In the genomic region with DNA sequence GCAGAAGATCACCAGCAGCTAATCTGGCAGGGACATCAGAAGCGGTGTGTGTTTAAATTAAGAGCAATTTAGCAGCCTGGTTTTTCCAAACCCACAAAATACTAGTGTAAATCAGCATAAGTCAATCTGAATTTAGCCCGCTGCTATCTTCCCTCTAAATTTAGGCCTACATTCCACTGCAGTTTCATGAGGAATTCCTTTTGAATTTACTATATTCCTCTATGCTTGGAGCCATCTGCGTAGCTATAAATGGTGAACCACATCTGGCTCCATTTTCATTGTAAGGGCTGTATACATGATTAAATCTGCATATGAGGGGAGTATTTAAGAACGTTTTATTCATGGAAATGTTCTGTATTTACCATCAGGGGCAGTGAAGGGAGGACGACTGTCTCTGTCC, we compare ENCODE assay signal across 32 mouse cellular contexts. TPM values are rescaled to one million over a fixed set of nuclear protein-coding genes. Genes with fewer than 3 reads are reported as not detected.
DNase-seq lines count a peak whose midpoint lies in the region; ATAC-seq and TF ChIP-seq lines count a peak whose summit lies in the region.
"Had no signal": no experiment of that assay in that cellular context is flagged by ENCODE, and none has a peak within 500 bp of the region (broad histone marks: within the 10 kb centered on the region; RNA-seq: fewer than 3 reads in every experiment).

No protein-coding gene starts in this region.

- no peak overlapping the region for H3K4me2 ChIP-seq in forebrain, postnatal 0 days (ENCODE audit: low read depth)
- H3K4me2 ChIP-seq in embryonic facial prominence, embryonic 15.5 days (replicated peaks): no peak overlapping the region
- H3K4me2 ChIP-seq: heart, embryonic 15.5 days; hindbrain, embryonic 12.5 days; intestine, embryonic 15.5 days; liver, embryonic 15.5 days; midbrain, embryonic 13.5 days; neural tube, embryonic 13.5 days had no signal

- TF ChIP-seq CTCF in forebrain, postnatal 0 days (IDR thresholded peaks at IDR 0.05; ENCODE audit: low read depth): no peak
- TF ChIP-seq CTCF in MEL (IDR thresholded peaks at IDR 0.05 in 2 of 3, conservative IDR thresholded peaks at IDR 0.05 in 1 of 3; ENCODE audit: control insufficient read depth in 1 of 3, insufficient read depth in 1 of 3, low read depth in 2 of 3, low read length in 3 of 3, poor library complexity in 1 of 3, severe bottlenecking in 1 of 3): no peak

- no peaks in the 10 kb centered on the region for H3K27me3 ChIP-seq in forebrain, postnatal 0 days (ENCODE audit: insufficient read depth, low read length)
- H3K27me3 ChIP-seq in forebrain, embryonic 10.5 days (ENCODE audit: poor library complexity, severe bottlenecking): no peaks in the 10 kb centered on the region
- no peaks in the 10 kb centered on the region for H3K27me3 ChIP-seq in MEL (ENCODE audit: control insufficient read depth in 1 of 2, insufficient read depth in 2 of 2, low read length in 2 of 2)
- H3K27me3 ChIP-seq in embryonic facial prominence, embryonic 15.5 days: no peaks in the 10 kb centered on the region
- H3K27me3 ChIP-seq: heart, embryonic 15.5 days; hindbrain, embryonic 12.5 days; intestine, embryonic 15.5 days; liver, embryonic 15.5 days; midbrain, embryonic 13.5 days; neural tube, embryonic 13.5 days had no signal

- TF ChIP-seq POLR2A in MEL (IDR thresholded peaks at IDR 0.05; ENCODE audit: control insufficient read depth in 1 of 2, insufficient read depth in 1 of 2, low read depth in 1 of 2, low read length in 2 of 2, poor library complexity in 1 of 2): no peak

- H3K4me1 ChIP-seq in forebrain, postnatal 0 days (ENCODE audit: insufficient read depth): peaks cover 9% of the 10 kb centered on the region; the same call in 1 of the 2 replicates
- no peaks in the 10 kb centered on the region for H3K4me1 ChIP-seq in forebrain, embryonic 10.5 days
- peaks cover 22 to 33% of the 10 kb centered on the region in 2 experiments for H3K4me1 ChIP-seq in MEL (ENCODE audit: control insufficient read depth in 1 of 2, insufficient read depth in 2 of 2, low read length in 2 of 2)
- H3K4me1 ChIP-seq in embryonic facial prominence, embryonic 15.5 days: peaks cover 32% of the 10 kb centered on the region
- H3K4me1 ChIP-seq: hindbrain, embryonic 12.5 days; intestine, embryonic 15.5 days; liver, embryonic 15.5 days; midbrain, embryonic 13.5 days; neural tube, embryonic 13.5 days had no signal

- H3K4me3 ChIP-seq in forebrain, postnatal 0 days (ENCODE audit: low read depth, low read length): no peak overlapping the region
- H3K4me3 ChIP-seq in forebrain, embryonic 10.5 days: no peak overlapping the region
- H3K4me3 ChIP-seq in MEL (ENCODE audit: control insufficient read depth in 1 of 2, insufficient read depth in 1 of 2, low read depth in 2 of 2, low read length in 2 of 2): no peak overlapping the region
- no peak overlapping the region for H3K4me3 ChIP-seq in embryonic facial prominence, embryonic 15.5 days (replicated peaks)
- H3K4me3 ChIP-seq: heart, embryonic 10.5 days; heart, embryonic 15.5 days; hindbrain, embryonic 12.5 days; intestine, embryonic 15.5 days; liver, embryonic 15.5 days; midbrain, embryonic 13.5 days; neural tube, embryonic 13.5 days had no signal

- peak; percentile 54 for DNase-seq in forebrain, postnatal 0 days
- no peak for DNase-seq in forebrain, embryonic 10.5 days (ENCODE audit: extremely low spot score, low spot score)
- peak; percentile 49 for DNase-seq in MEL (ENCODE audit: low read depth, low spot score)
- peak; percentile 55 for DNase-seq in brain, adult 2 months (ENCODE audit: low read depth, low spot score)
- DNase-seq in cerebellum, postnatal 14 days: no peak
- DNase-seq in adrenal gland, adult 8-10 months: no peak
- DNase-seq: adrenal gland, adult 2 months; B cell, adult 2 months; cerebellum, adult 18-20 months; cerebellum, postnatal 10 days; gastrocnemius, postnatal 14 days; heart, postnatal 36 days; kidney, adult 2 months; kidney, postnatal 4 days; layer of hippocampus, postnatal 36 days; left cerebral cortex, postnatal 4 days; right cerebral cortex, postnatal 4 days; thymus, adult 2 months; thymus, postnatal 36 days had no signal

- H3K79me2 ChIP-seq in MEL (ENCODE audit: control insufficient read depth, insufficient read depth, low read length, poor library complexity): no peaks in the 10 kb centered on the region

- peak; percentile 65 for ATAC-seq in forebrain, postnatal 0 days
- peak; percentile 75 for ATAC-seq in embryonic facial prominence, embryonic 15.5 days (ENCODE audit: insufficient number of reproducible peaks, low FRiP score, low TSS enrichment, low read depth)
- ATAC-seq: activated CD4-positive, CD25-positive, alpha-beta regulatory T cell, adult 4 months; hindbrain, postnatal 0 days; intestine, embryonic 15.5 days; midbrain, embryonic 13.5 days had no signal

- TF ChIP-seq EP300 in MEL (IDR thresholded peaks at IDR 0.05; ENCODE audit: low read depth in 1 of 2, low read length in 2 of 2): no peak

- H3K9me3 ChIP-seq in forebrain, postnatal 0 days (ENCODE audit: low read length): no peaks in the 10 kb centered on the region
- H3K9me3 ChIP-seq in forebrain, embryonic 10.5 days: no peaks in the 10 kb centered on the region
- H3K9me3 ChIP-seq in MEL (replicated peaks; ENCODE audit: insufficient read depth, low read length): no peaks in the 10 kb centered on the region
- no peaks in the 10 kb centered on the region for H3K9me3 ChIP-seq in embryonic facial prominence, embryonic 15.5 days (replicated peaks)
- H3K9me3 ChIP-seq: heart, embryonic 10.5 days; heart, embryonic 15.5 days; hindbrain, embryonic 12.5 days; intestine, embryonic 15.5 days; liver, embryonic 15.5 days; midbrain, embryonic 13.5 days; neural tube, embryonic 13.5 days had no signal

- no peak overlapping the region for H3K9ac ChIP-seq in forebrain, postnatal 0 days
- no peak overlapping the region for H3K9ac ChIP-seq in MEL (ENCODE audit: control insufficient read depth, low read depth, low read length, poor library complexity, severe bottlenecking)
- no peak overlapping the region for H3K9ac ChIP-seq in embryonic facial prominence, embryonic 15.5 days
- H3K9ac ChIP-seq: heart, embryonic 15.5 days; hindbrain, embryonic 12.5 days; intestine, embryonic 15.5 days; liver, embryonic 15.5 days; midbrain, embryonic 13.5 days; neural tube, embryonic 13.5 days had no signal

- H3K27ac ChIP-seq in forebrain, postnatal 0 days (ENCODE audit: low read depth, low read length): 0 out of 2 replicates have a peak overlapping the region, but pooled peaks have one; percentile 35
- no peak overlapping the region for H3K27ac ChIP-seq in forebrain, embryonic 10.5 days
- H3K27ac ChIP-seq in MEL (ENCODE audit: control insufficient read depth, low read depth, low read length): peak overlapping the region; percentile 7; the same call in 1 of the 2 replicates
- peak overlapping the region; percentile 85 for H3K27ac ChIP-seq in embryonic facial prominence, embryonic 15.5 days (replicated peaks)
- H3K27ac ChIP-seq: heart, embryonic 10.5 days; heart, embryonic 15.5 days; hindbrain, embryonic 12.5 days; hindbrain, postnatal 0 days; intestine, embryonic 15.5 days; kidney, postnatal 0 days; liver, embryonic 15.5 days; macrophage; midbrain, embryonic 13.5 days; neural tube, embryonic 13.5 days; stomach, postnatal 0 days had no signal

- TF ChIP-seq RAD21 in MEL (IDR thresholded peaks at IDR 0.05; ENCODE audit: low read depth, low read length): no peak

- peaks cover 7% of the 10 kb centered on the region; the same call in 1 of the 2 replicates for H3K36me3 ChIP-seq in forebrain, postnatal 0 days (ENCODE audit: insufficient read depth)
- no peaks in the 10 kb centered on the region for H3K36me3 ChIP-seq in forebrain, embryonic 10.5 days (replicated peaks)
- peaks cover 0 to 30% of the 10 kb centered on the region in 2 experiments; a peak in 2 of 4 replicates for H3K36me3 ChIP-seq in MEL (ENCODE audit: control insufficient read depth in 1 of 2, insufficient read depth in 2 of 2, low read length in 2 of 2)
- H3K36me3 ChIP-seq in embryonic facial prominence, embryonic 15.5 days: no peaks in the 10 kb centered on the region
- H3K36me3 ChIP-seq: heart, embryonic 10.5 days; heart, embryonic 15.5 days; hindbrain, embryonic 12.5 days; intestine, embryonic 15.5 days; liver, embryonic 15.5 days had no signal

- WGBS in forebrain, postnatal 0 days: 60% methylated on average over 5 of the region's 5 CpGs
- WGBS in forebrain, embryonic 10.5 days: 85% methylated on average over 5 of the region's 5 CpGs
- WGBS in embryonic facial prominence, embryonic 15.5 days: 29% methylated on average over 5 of the region's 5 CpGs

TF ChIP-seq in MEL, 35 proteins besides CTCF, POLR2A, EP300 and RAD21:
- TF ChIP-seq UBTF (IDR thresholded peaks at IDR 0.05; ENCODE audit: borderline replicate concordance, insufficient read depth, low read depth, low read length): no peak
- TF ChIP-seq GATA1 (IDR thresholded peaks at IDR 0.05; ENCODE audit: low read depth, low read length): peak; percentile 61

RNA-seq across cellular contexts. Expression of gene Rpgrip1l, which starts 30.4 kb away (rescaled TPM):
- 9.1 and 9.6 TPM in 2 replicates for total RNA-seq in forebrain, postnatal 0 days (2014; rRNA removed)
- polyA plus RNA-seq in forebrain, postnatal 0 days (2015; fragmentation: Nextera tagmentation; extraction: Ambion mirVana): 9.1 and 9.6 TPM in 2 replicates
- 9.8 and 11.4 TPM in 2 replicates for polyA plus RNA-seq in forebrain, embryonic 10.5 days (2016; fragmentation: Nextera tagmentation; extraction: Ambion mirVana)
- 2.1 and 2.9 TPM in 2 replicates for total RNA-seq in MEL (2012; rRNA removed)
- 1 to 10 TPM in 1 of 2 experiments, not detected in 1; 3.9 TPM for polyA plus RNA-seq in MEL (2012; ENCODE audit: insufficient read depth in 1 of 2, insufficient read length in 2 of 2, low read depth in 1 of 2, low replicate concordance in 2 of 2, missing spikeins in 1 of 2)
- polyA plus RNA-seq in embryonic facial prominence, embryonic 15.5 days (2015; fragmentation: Nextera tagmentation; extraction: Ambion mirVana): 14.8 and 15.0 TPM in 2 replicates
- 10 to 100 TPM in 2 of 4 experiments, 1 to 10 TPM in 2; 4.8 to 14.5 (median 10.4) TPM for total RNA-seq in adrenal gland, adult 8-10 months (2022)

RNA-seq across cellular contexts. Expression of gene Fto, which starts 30.7 kb away (rescaled TPM):
- 58.6 and 86.8 TPM in 2 replicates for total RNA-seq in forebrain, postnatal 0 days (2014; rRNA removed)
- 103 and 122 TPM in 2 replicates for polyA plus RNA-seq in forebrain, postnatal 0 days (2015; fragmentation: Nextera tagmentation; extraction: Ambion mirVana)
- polyA plus RNA-seq in forebrain, embryonic 10.5 days (2016; fragmentation: Nextera tagmentation; extraction: Ambion mirVana): 88.3 TPM in 2 replicates
- total RNA-seq in MEL (2012; rRNA removed): 13.5 TPM in 2 replicates
- 10 to 100 TPM in 1 of 2 experiments, not detected in 1; 41.1 TPM for polyA plus RNA-seq in MEL (2012; ENCODE audit: insufficient read depth in 1 of 2, insufficient read length in 2 of 2, low read depth in 1 of 2, low replicate concordance in 2 of 2, missing spikeins in 1 of 2)
- polyA plus RNA-seq in embryonic facial prominence, embryonic 15.5 days (2015; fragmentation: Nextera tagmentation; extraction: Ambion mirVana): 96.4 and 111 TPM in 2 replicates
- total RNA-seq in adrenal gland, adult 8-10 months (2022): 100 to 1,000 TPM in 1 of 4 experiments, 10 to 100 TPM in 3; 73.8 to 102 (median 86.6) TPM

Comparison
In these comparisons a context has a peak if more than half of its experiments do, and no peak if none do; other contexts are left out.
1. DNase-seq: peak in forebrain, postnatal 0 days (single experiment), MEL (single experiment) and brain, adult 2 months (single experiment); none in forebrain, embryonic 10.5 days (single experiment), cerebellum, postnatal 14 days (0 of 2) and adrenal gland, adult 8-10 months (single experiment).